Mouse (Mus musculus): ENCODE data around the gene Rsph3a. TPM values are rescaled to one million over a fixed set of nuclear protein-coding genes. Genes with fewer than 3 reads are reported as not detected.
A peak's percentile ranks its signal among the peaks of the same experiment; 100 is the strongest.

The Rsph3a gene
- 10 to 100 TPM; 33.6 to 39.1 TPM for total RNA-seq (2021)
- long read RNA-seq, experiment 1, transcript Rsph3a-201 (8 exons, 2,189 nt): major isoform, 41 of 45 reads
- long read RNA-seq, experiment 1, partial matches to known transcripts: 3 of 45 reads
- long read RNA-seq, experiment 1, other reads (novel, unspliced or antisense): 1 of 45 reads
- long read RNA-seq, experiment 2, transcript Rsph3a-201 (8 exons, 2,189 nt): major isoform, 33 of 35 reads
- long read RNA-seq, experiment 2, partial matches to known transcripts: 0 of 35 reads
- long read RNA-seq, experiment 2, other reads (novel, unspliced or antisense): 2 of 35 reads

- peak; percentile 78 to 84 for DNase-seq (ENCODE audit: low spot score in 2 of 2)
- intact Hi-C loops (cut with DNase I): loop anchor here (10.0 kb wide), 1 partner anchor 1001 kb away; the partner anchor contains the start of gene Rsph3b
Measured at GRCm38 (mm10) chr17:7945117-7946052, at the start of gene Rsph3a. Rsph3a (plus strand) TSS chr17:7945614.

GRCm38 (mm10) chr17:7896047-7896635 lies 49.3 kb upstream of the Rsph3a start:
- DNase-seq (ENCODE audit: low spot score in 2 of 2): no peak
- intact Hi-C loops (cut with DNase I): no loop called here

- intact Hi-C loops (cut with DNase I): no loop called here
Measured at GRCm38 (mm10) chr17:7897120-7897519, 48.3 kb upstream of the Rsph3a start.

GRCm38 (mm10) chr17:7897756-7898155 lies 47.7 kb upstream of the Rsph3a start:
- intact Hi-C loops (cut with DNase I): no loop called here

More at GRCm38 (mm10) chr17:7897120-7897519, 48.3 kb upstream of the Rsph3a start:
- DNase-seq (ENCODE audit: low spot score in 2 of 2): no peak

GRCm38 (mm10) chr17:7899233-7899632 lies 46.2 kb upstream of the Rsph3a start:
- intact Hi-C loops (cut with DNase I): no loop called here
- no peak for DNase-seq (ENCODE audit: low spot score in 2 of 2)

More at GRCm38 (mm10) chr17:7897756-7898155, 47.7 kb upstream of the Rsph3a start:
- no peak for DNase-seq (ENCODE audit: low spot score in 2 of 2)

GRCm38 (mm10) chr17:7899961-7900360 lies 45.5 kb upstream of the Rsph3a start:
- no peak for DNase-seq (ENCODE audit: low spot score in 2 of 2)
- intact Hi-C loops (cut with DNase I): no loop called here

GRCm38 (mm10) chr17:7901536-7901935 lies 43.9 kb upstream of the Rsph3a start:
- no peak for DNase-seq (ENCODE audit: low spot score in 2 of 2)
- intact Hi-C loops (cut with DNase I): no loop called here

GRCm38 (mm10) chr17:7902362-7902761 lies 43.1 kb upstream of the Rsph3a start:
- DNase-seq (ENCODE audit: low spot score in 2 of 2): peak; percentile 53 to 79
- intact Hi-C loops (cut with DNase I): no loop called here

GRCm38 (mm10) chr17:7904992-7905391 lies 40.4 kb upstream of the Rsph3a start:
- intact Hi-C loops (cut with DNase I): no loop called here
- DNase-seq (ENCODE audit: low spot score in 2 of 2): no peak

- DNase-seq (ENCODE audit: low spot score in 2 of 2): no peak
- intact Hi-C loops (cut with DNase I): no loop called here
Measured at GRCm38 (mm10) chr17:7905936-7906685, 39.3 kb upstream of the Rsph3a start.

GRCm38 (mm10) chr17:7914596-7915227 lies 30.7 kb upstream of the Rsph3a start:
- DNase-seq (ENCODE audit: low spot score in 2 of 2): no peak

GRCm38 (mm10) chr17:7915791-7916190 lies 29.6 kb upstream of the Rsph3a start:
- intact Hi-C loops (cut with DNase I): no loop called here
- no peak for DNase-seq (ENCODE audit: low spot score in 2 of 2)

More at GRCm38 (mm10) chr17:7914596-7915227, 30.7 kb upstream of the Rsph3a start:
- intact Hi-C loops (cut with DNase I): no loop called here

- intact Hi-C loops (cut with DNase I): no loop called here
- DNase-seq (ENCODE audit: low spot score in 2 of 2): peak in 1 of 2 experiments; percentile 28
Measured at GRCm38 (mm10) chr17:7916782-7917574, 28.4 kb upstream of the Rsph3a start.

GRCm38 (mm10) chr17:7918355-7918754 lies 27.1 kb upstream of the Rsph3a start:
- no peak for DNase-seq (ENCODE audit: low spot score in 2 of 2)
- intact Hi-C loops (cut with DNase I): no loop called here

GRCm38 (mm10) chr17:7919209-7919608 lies 26.2 kb upstream of the Rsph3a start:
- intact Hi-C loops (cut with DNase I): no loop called here
- no peak for DNase-seq (ENCODE audit: low spot score in 2 of 2)

GRCm38 (mm10) chr17:7922564-7922963 lies 22.9 kb upstream of the Rsph3a start:
- no peak for DNase-seq (ENCODE audit: low spot score in 2 of 2)
- intact Hi-C loops (cut with DNase I): no loop called here

- DNase-seq (ENCODE audit: low spot score in 2 of 2): no peak
- intact Hi-C loops (cut with DNase I): no loop called here
Measured at GRCm38 (mm10) chr17:7924185-7924725, 21.2 kb upstream of the Rsph3a start.

Data from left cerebral cortex, postnatal 14 days (tissue).